Mouse (Mus musculus) ES-E14 (cell line): ENCODE data around the gene Mgme1.

Experiments used
- CHD2 ChIP-seq: IDR thresholded peaks from 2 replicates; pipeline ENCODE4 v1.6.1; 2014; ENCODE audit warnings: mild to moderate bottlenecking, low read depth, low read length, inconsistent platforms
- HCFC1 ChIP-seq: IDR thresholded peaks from 2 replicates; pipeline ENCODE4 v1.6.1; 2012; ENCODE audit warnings: low read length, inconsistent platforms, borderline replicate concordance; ENCODE audit not compliant: insufficient read depth
- ZC3H11A ChIP-seq: IDR thresholded peaks from 2 replicates; pipeline ENCODE4 v1.6.1; 2012; ENCODE audit warnings: low read depth, mild to moderate bottlenecking, inconsistent platforms, low read length, borderline replicate concordance
- ZNF384 ChIP-seq: IDR thresholded peaks from 2 replicates; pipeline ENCODE4 v1.6.1; 2012; ENCODE audit warnings: low read depth, low read length, inconsistent platforms

- TF ChIP-seq HCFC1 (peak; percentile 71), ZNF384 (peak; percentile 4; the same call in 1 of the 2 replicates), ZC3H11A (no peak), CHD2 (peak; percentile 92)
Observed at GRCm38 (mm10) chr2:144270507-144271420, at the start of gene Mgme1, which contains the start of gene Snx5.
